19 mouse cellular contexts compared by ENCODE assay signal in the genomic region with DNA sequence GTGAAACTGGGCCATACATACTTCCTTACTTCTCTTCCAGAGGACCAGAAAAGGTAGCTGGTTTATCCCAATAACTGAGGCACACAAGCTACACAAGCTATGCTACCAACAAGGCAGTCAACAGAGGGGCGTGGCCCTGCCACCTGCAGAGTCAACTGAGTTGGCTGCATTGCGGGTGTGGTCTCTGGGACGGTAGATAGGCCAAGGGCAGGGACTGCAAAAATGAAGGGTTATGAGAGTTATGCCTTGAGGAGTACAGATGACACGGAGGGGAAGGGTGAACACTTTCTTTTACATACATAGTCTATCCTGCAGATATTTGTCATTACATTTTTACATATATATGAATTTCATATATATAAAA. TPM values are rescaled to one million over a fixed set of nuclear protein-coding genes. Genes with fewer than 3 reads are reported as not detected.
DNase-seq lines count a peak whose midpoint lies in the region; ATAC-seq and TF ChIP-seq lines count a peak whose summit lies in the region.
"Had no signal": no experiment of that assay in that cellular context is flagged by ENCODE, and none has a peak within 500 bp of the region (broad histone marks: within the 10 kb centered on the region; RNA-seq: fewer than 3 reads in every experiment).

No protein-coding gene starts in this region.

- TF ChIP-seq CTCF in lung, postnatal 0 days (IDR thresholded peaks at IDR 0.05): no peak

- no peaks in the 10 kb centered on the region for H3K9me3 ChIP-seq in liver, embryonic 11.5 days (ENCODE audit: control insufficient read depth, low read length)
- no peaks in the 10 kb centered on the region for H3K9me3 ChIP-seq in stomach, embryonic 16.5 days (replicated peaks; ENCODE audit: control insufficient read depth, low read length)
- no peaks in the 10 kb centered on the region for H3K9me3 ChIP-seq in lung, postnatal 0 days (ENCODE audit: low read length)
- H3K9me3 ChIP-seq: hindbrain, embryonic 12.5 days had no signal

- DNase-seq in c-Kit-positive CD71-positive TER-119-positive erythroid progenitor cells, embryonic 14.5 days (ENCODE audit: low spot score): peak; percentile 55
- no peak for DNase-seq in liver, embryonic 11.5 days (ENCODE audit: low spot score)
- no peak for DNase-seq in urinary bladder, postnatal 14 days (ENCODE audit: low spot score)
- no peak for DNase-seq in left cerebral cortex, postnatal 25 days (ENCODE audit: low spot score in 2 of 2)
- no peak for DNase-seq in lung, postnatal 0 days (ENCODE audit: low spot score)
- DNase-seq: adrenal gland, adult 8-10 months; cerebellum, adult 2 months; heart, postnatal 10 days; kidney, adult 9 months; kidney, postnatal 4 days; midbrain, embryonic 14.5 days; thymus, postnatal 36 days had no signal

- H3K4me2 ChIP-seq in liver, embryonic 11.5 days: peak overlapping the region; percentile 22; the same call in 1 of the 2 replicates
- H3K4me2 ChIP-seq in stomach, embryonic 16.5 days (ENCODE audit: low read depth, low read length): no peak overlapping the region
- H3K4me2 ChIP-seq in lung, postnatal 0 days (replicated peaks; ENCODE audit: low read depth, low read length): no peak overlapping the region
- H3K4me2 ChIP-seq: heart, embryonic 11.5 days; hindbrain, embryonic 12.5 days had no signal

- WGBS in liver, embryonic 11.5 days: 60% methylated on average over 4 of the region's 4 CpGs
- 77% methylated on average over 4 of the region's 4 CpGs for WGBS in stomach, embryonic 16.5 days
- 73% methylated on average over 4 of the region's 4 CpGs for WGBS in lung, postnatal 0 days

- peak overlapping the region; percentile 43; the same call in 1 of the 2 replicates for H3K27ac ChIP-seq in liver, embryonic 11.5 days (ENCODE audit: low read depth, low read length)
- no peak overlapping the region for H3K27ac ChIP-seq in stomach, embryonic 16.5 days (ENCODE audit: low read length)
- H3K27ac ChIP-seq in lung, postnatal 0 days (ENCODE audit: low read length): no peak overlapping the region
- H3K27ac ChIP-seq: hindbrain, embryonic 12.5 days had no signal

- H3K9ac ChIP-seq in liver, embryonic 11.5 days (ENCODE audit: low read depth, low read length): no peak overlapping the region
- H3K9ac ChIP-seq in stomach, embryonic 16.5 days (ENCODE audit: low read length): no peak overlapping the region
- no peak overlapping the region for H3K9ac ChIP-seq in lung, postnatal 0 days (replicated peaks; ENCODE audit: low read depth)
- H3K9ac ChIP-seq: hindbrain, embryonic 12.5 days had no signal

- no peaks in the 10 kb centered on the region for H3K36me3 ChIP-seq in liver, embryonic 11.5 days (ENCODE audit: control insufficient read depth, insufficient read depth, low read length)
- H3K36me3 ChIP-seq in stomach, embryonic 16.5 days (ENCODE audit: control insufficient read depth, insufficient read depth, low read length): no peaks in the 10 kb centered on the region
- H3K36me3 ChIP-seq in lung, postnatal 0 days (ENCODE audit: insufficient read depth, low read length): 0 out of 2 replicates have a peak, but pooled peaks cover 6% of the 10 kb centered on the region
- H3K36me3 ChIP-seq: hindbrain, embryonic 12.5 days had no signal

- peaks cover 34% of the 10 kb centered on the region for H3K4me1 ChIP-seq in liver, embryonic 11.5 days (replicated peaks; ENCODE audit: control insufficient read depth, insufficient read depth, low read length)
- no peaks in the 10 kb centered on the region for H3K4me1 ChIP-seq in stomach, embryonic 16.5 days (ENCODE audit: control insufficient read depth, insufficient read depth, low read length)
- H3K4me1 ChIP-seq in lung, postnatal 0 days (ENCODE audit: insufficient read depth, low read depth, low read length): no peaks in the 10 kb centered on the region

- intact Hi-C loops in left cerebral cortex, postnatal 25 days (cut with DNase I): no loop called here

- ATAC-seq in liver, embryonic 11.5 days (replicated peaks; ENCODE audit: low FRiP score): peak; percentile 91
- peak; percentile 86 for ATAC-seq in megakaryocyte progenitor cell, adult 5-6 weeks (replicated peaks; ENCODE audit: poor library complexity)
- ATAC-seq in stomach, embryonic 16.5 days (ENCODE audit: insufficient read depth, low FRiP score): 0 out of 2 replicates have a peak, but pooled peaks have one; percentile 17
- no peak for ATAC-seq in lung, postnatal 0 days
- ATAC-seq: forebrain, embryonic 16.5 days; inflammation-experienced regulatory T-cells, adult 6 months had no signal

- TF ChIP-seq EP300 in lung, postnatal 0 days (IDR thresholded peaks at IDR 0.05): no peak

- H3K4me3 ChIP-seq in liver, embryonic 11.5 days (ENCODE audit: low read depth, low read length): no peak overlapping the region
- H3K4me3 ChIP-seq in stomach, embryonic 16.5 days (replicated peaks; ENCODE audit: low read length): no peak overlapping the region
- H3K4me3 ChIP-seq in lung, postnatal 0 days (ENCODE audit: low read depth, low read length): no peak overlapping the region
- H3K4me3 ChIP-seq: hindbrain, embryonic 12.5 days; myocyte had no signal

- H3K27me3 ChIP-seq in liver, embryonic 11.5 days (replicated peaks; ENCODE audit: control insufficient read depth, insufficient read depth, low read length): no peaks in the 10 kb centered on the region
- no peaks in the 10 kb centered on the region for H3K27me3 ChIP-seq in stomach, embryonic 16.5 days (ENCODE audit: control insufficient read depth, insufficient read depth, low read length)
- no peaks in the 10 kb centered on the region for H3K27me3 ChIP-seq in lung, postnatal 0 days (replicated peaks; ENCODE audit: insufficient read depth, low read length)
- H3K27me3 ChIP-seq: hindbrain, embryonic 12.5 days had no signal

RNA-seq across cellular contexts. Expression of a gene that starts 41.9 kb away (rescaled TPM):
- polyA plus RNA-seq in liver, embryonic 11.5 days (2014; fragmentation: Nextera tagmentation; extraction: Ambion mirVana): 66.8 and 71.9 TPM in 2 replicates
- total RNA-seq in megakaryocyte progenitor cell, adult 5-6 weeks (2015): 11.5 and 12.0 TPM in 2 replicates
- 15.0 and 15.8 TPM in 2 replicates for total RNA-seq in megakaryocyte progenitor cell, adult 5-6 weeks (2017)
- 125 and 137 TPM in 2 replicates for polyA plus RNA-seq in stomach, embryonic 16.5 days (2015; fragmentation: Nextera tagmentation; extraction: Ambion mirVana)
- 10 to 100 TPM; 32.8 to 35.9 TPM for total RNA-seq in left cerebral cortex, postnatal 25 days (2021)
- polyA plus RNA-seq in lung, postnatal 0 days (2015; fragmentation: Nextera tagmentation; extraction: Ambion mirVana): 84.2 and 84.4 TPM in 2 replicates
